Mouse (Mus musculus) forebrain, embryonic 12.5 days (tissue): ENCODE data around the gene Tmem238. TPM values are rescaled to one million over a fixed set of nuclear protein-coding genes. Genes with fewer than 3 reads are reported as not detected.
A peak's percentile ranks its signal among the peaks of the same experiment; 100 is the strongest.
"Not testable (repeated sequence)": the region's sequence is repeated elsewhere in the genome, so short reads cannot be mapped to it uniquely, and the experiment has no call there.

ENCODE experiments used
- ATAC-seq: fragments of 200-750 bp; cut with Nextera tagmentation; 2 replicates; pipeline ENCODE4 v1.8.0; 2017; ENCODE audit warnings: moderate TSS enrichment; ENCODE audit not compliant: low FRiP score
- H3K27ac ChIP-seq: fragments of 300-500 bp; sonication (generic); 2 replicates; pipeline ENCODE4 v1.5.1; 2016; ENCODE audit warnings: mild to moderate bottlenecking
- H3K27me3 ChIP-seq: fragments of 300-500 bp; sonication (generic); 2 replicates; pipeline ENCODE4 v1.6.1; 2016; ENCODE audit warnings: mild to moderate bottlenecking
- H3K36me3 ChIP-seq: fragments of 300-500 bp; sonication (generic); replicated peaks from 2 replicates; pipeline ENCODE4 v1.6.1; 2016; ENCODE audit warnings: mild to moderate bottlenecking
- H3K4me1 ChIP-seq: fragments of 300-500 bp; sonication (generic); 2 replicates; pipeline ENCODE4 v1.6.1; 2016
- H3K4me2 ChIP-seq: fragments of 300-500 bp; sonication (generic); 2 replicates; pipeline ENCODE4 v1.6.1; 2016; ENCODE audit warnings: mild to moderate bottlenecking, moderate library complexity
- H3K4me3 ChIP-seq: fragments of 300-500 bp; sonication (generic); replicated peaks from 2 replicates; pipeline ENCODE4 v1.5.1; 2016; ENCODE audit warnings: mild to moderate bottlenecking
- H3K9ac ChIP-seq: fragments of 300-500 bp; sonication (generic); 2 replicates; pipeline ENCODE4 v1.6.1; 2016; ENCODE audit warnings: mild to moderate bottlenecking
- H3K9me3 ChIP-seq: fragments of 300-500 bp; sonication (generic); 2 replicates; pipeline ENCODE4 v1.6.1; 2016
- WGBS: fragments of 180-500 bp; shearing (Covaris S2); methylation state at CpG from one replicate; pipeline ENCODE4 v1.1.7; 2016; 5-methylcytosine and 5-hydroxymethylcytosine counted together
- polyA plus RNA-seq: library from polyadenylated mRNA; unstranded; fragments of >200 nt; fragmentation: Nextera tagmentation; extraction: Ambion mirVana; gene quantifications from 2 replicates; pipeline ENCODE4 v1.2.1, GENCODE M21; 2016

Gene Tmem238
- polyA plus RNA-seq, result 2.7 and 3.6 TPM in 2 replicates

DNA sequence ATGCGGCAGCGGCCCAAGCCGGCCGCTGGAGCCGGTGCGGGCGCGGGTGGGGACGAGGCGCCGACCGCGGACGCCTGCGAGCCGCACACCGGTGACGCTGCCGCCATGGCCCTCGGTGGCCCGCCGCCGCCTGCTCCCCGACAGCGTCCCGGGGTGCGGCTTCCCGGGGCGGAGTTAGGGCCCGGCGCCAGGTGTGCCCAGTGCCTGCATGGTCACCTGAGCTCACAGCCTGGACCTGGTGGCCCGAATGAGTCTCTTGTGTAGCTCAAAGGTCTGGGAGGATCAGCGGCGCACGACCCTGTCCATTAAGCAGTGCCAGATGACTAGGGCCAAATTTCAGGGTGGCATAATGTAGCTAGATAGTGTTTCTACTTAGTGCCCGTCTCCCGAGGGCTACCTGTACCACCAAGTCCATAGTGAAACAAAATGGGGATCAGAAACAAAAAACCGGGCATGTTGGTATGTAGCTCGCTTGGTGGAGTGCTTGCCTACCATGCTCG, at the start of gene Tmem238:
Tmem238 (minus strand) TSS at position 221 of the 500 bp plus-strand sequence.
- peak within 1 kb of the TSS; percentile 58 for H3K4me3 ChIP-seq
- H3K27ac ChIP-seq, result 0 out of 2 replicates have a peak within 1 kb of the TSS, but pooled peaks have one; percentile 9
- H3K4me1 ChIP-seq, result peaks cover 24% of the 10 kb centered on the region
- H3K27me3 ChIP-seq, result peaks cover 38% of the 10 kb centered on the region
- 8% methylated on average over 40 of the region's 40 CpGs for WGBS
- H3K9ac ChIP-seq, result peak within 1 kb of the TSS; percentile 82
- H3K36me3 ChIP-seq, result peaks cover 10% of the 10 kb centered on the region
- no peak; the same call in 1 of the 2 replicates for ATAC-seq
- no peaks in the 10 kb centered on the region for H3K9me3 ChIP-seq
- peak within 1 kb of the TSS; percentile 88 for H3K4me2 ChIP-seq

- WGBS, result 43% methylated on average over 1 of the region's 1 CpGs
- Histone ChIP-seq H3K4me3 (no peak overlapping the region), H3K36me3 (no peaks in the 10 kb centered on the region), H3K9me3 (no peaks in the 10 kb centered on the region), H3K27me3 (peaks cover 61% of the 10 kb centered on the region), H3K9ac (no peak overlapping the region), H3K4me2 (no peak overlapping the region), H3K4me1 (peaks cover 22% of the 10 kb centered on the region), H3K27ac (no peak overlapping the region)
- ATAC-seq, result no peak
These were observed 48.2 kb upstream of the Tmem238 start for GRCm38 (mm10) chr7:4837639-4838038.

GRCm38 (mm10) chr7:4836351-4836792, 46.9 kb upstream of the Tmem238 start:
- H3K4me3 ChIP-seq, result peak overlapping the region; percentile 60
- peak overlapping the region; percentile 92 for H3K4me2 ChIP-seq
- no peaks in the 10 kb centered on the region for H3K36me3 ChIP-seq
- H3K27ac ChIP-seq, result peak overlapping the region; percentile 81
- ATAC-seq, result peak; percentile 92
- H3K4me1 ChIP-seq, result peaks cover 10% of the 10 kb centered on the region
- H3K9ac ChIP-seq, result peak overlapping the region; percentile 79
- no peaks in the 10 kb centered on the region for H3K9me3 ChIP-seq
- under 1% methylated on average over 51 of the region's 51 CpGs for WGBS
- H3K27me3 ChIP-seq, result peaks cover 54% of the 10 kb centered on the region

DNA sequence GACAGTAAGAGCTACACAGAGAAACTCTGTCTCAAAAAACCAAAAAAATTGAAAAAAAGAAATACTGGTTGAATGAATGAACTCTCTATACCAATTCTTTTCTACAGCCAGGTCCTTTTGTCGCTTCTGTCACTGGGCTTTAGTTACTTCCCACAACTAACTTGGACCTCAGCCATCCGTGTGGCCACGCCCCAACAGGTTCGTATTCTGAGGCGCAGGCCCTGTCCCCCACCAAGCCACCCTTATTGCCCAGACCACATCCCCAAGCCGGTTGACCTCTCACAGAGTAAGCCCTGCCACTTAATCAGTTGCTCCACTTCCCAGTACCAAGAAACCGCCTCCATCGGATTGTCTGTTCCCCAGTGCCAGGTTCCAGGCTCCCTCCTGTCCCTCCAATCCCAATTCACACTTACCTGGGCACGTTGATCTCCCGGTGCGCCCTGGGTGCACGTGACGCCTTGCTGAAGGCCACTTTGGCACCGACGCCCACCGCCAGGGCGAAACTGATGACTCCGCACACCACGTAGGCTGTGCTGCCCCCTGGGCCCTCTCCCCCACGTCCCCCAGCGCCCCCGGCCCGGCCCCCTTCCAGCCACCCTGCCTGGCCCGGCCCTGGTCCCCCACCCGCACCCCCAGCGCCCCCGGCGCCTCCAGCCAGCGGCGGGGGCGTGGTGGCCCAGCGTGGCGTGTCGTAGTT, 46.3 kb upstream of the Tmem238 start:
- Histone ChIP-seq H3K9ac (peak overlapping the region; percentile 79), H3K9me3 (no peaks in the 10 kb centered on the region), H3K4me3 (peak overlapping the region; percentile 60), H3K27me3 (peaks cover 60% of the 10 kb centered on the region), H3K27ac (peak overlapping the region; percentile 81), H3K4me1 (peaks cover 10% of the 10 kb centered on the region), H3K4me2 (peak overlapping the region; percentile 92), H3K36me3 (no peaks in the 10 kb centered on the region)
- WGBS, result 6% methylated on average over 34 of the region's 34 CpGs
- ATAC-seq, result peak; percentile 51

DNA sequence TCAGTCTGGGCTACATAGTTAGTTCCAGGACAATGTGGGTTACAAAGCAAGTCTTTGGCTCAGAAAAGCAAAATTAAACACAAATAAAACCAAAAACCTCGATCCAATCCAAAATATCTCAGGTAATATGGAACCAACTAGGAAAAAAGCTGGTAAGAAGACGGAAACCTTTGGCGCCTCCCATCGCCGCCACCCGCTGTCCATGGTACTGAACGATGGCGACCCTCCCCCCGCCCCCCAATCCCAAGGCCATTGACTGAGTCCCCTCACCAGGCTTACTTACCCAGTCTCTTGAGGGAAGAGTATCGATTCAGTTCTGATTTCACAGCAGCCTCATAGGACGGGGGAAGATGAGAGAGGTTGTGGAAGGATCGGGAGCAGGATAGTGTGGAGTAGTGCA, 41.0 kb upstream of the Tmem238 start:
- Histone ChIP-seq H3K9ac (no peak overlapping the region), H3K27me3 (peaks cover 54% of the 10 kb centered on the region), H3K4me2 (no peak overlapping the region), H3K9me3 (no peaks in the 10 kb centered on the region), H3K4me3 (no peak overlapping the region), H3K36me3 (peaks cover 6% of the 10 kb centered on the region; the same call in 1 of the 2 replicates), H3K4me1 (no peaks in the 10 kb centered on the region), H3K27ac (no peak overlapping the region)
- whole genome bisulfite sequencing, result 9% methylated on average over 12 of the region's 12 CpGs
- ATAC-seq, result no peak

GRCm38 (mm10) chr7:4825365-4825764, 35.9 kb upstream of the Tmem238 start:
- H3K9ac ChIP-seq, result no peak overlapping the region
- H3K36me3 ChIP-seq, result peaks cover 6% of the 10 kb centered on the region; the same call in 1 of the 2 replicates
- 64% methylated on average over 4 of the region's 4 CpGs for WGBS
- H3K27ac ChIP-seq, result no peak overlapping the region
- no peak overlapping the region for H3K4me3 ChIP-seq
- H3K27me3 ChIP-seq, result peaks cover 20% of the 10 kb centered on the region
- H3K9me3 ChIP-seq, result no peaks in the 10 kb centered on the region
- no peak for ATAC-seq
- H3K4me2 ChIP-seq, result no peak overlapping the region
- no peaks in the 10 kb centered on the region for H3K4me1 ChIP-seq

- Histone ChIP-seq H3K4me1 (no peaks in the 10 kb centered on the region), H3K27me3 (no peaks in the 10 kb centered on the region), H3K4me2 (no peak overlapping the region), H3K36me3 (no peaks in the 10 kb centered on the region), H3K4me3 (no peak overlapping the region), H3K9ac (no peak overlapping the region), H3K27ac (no peak overlapping the region), H3K9me3 (no peaks in the 10 kb centered on the region)
- ATAC-seq, result no peak
- WGBS, result 76% methylated on average over 6 of the region's 6 CpGs
These were observed 32.9 kb upstream of the Tmem238 start for GRCm38 (mm10) chr7:4822162-4822907.

DNA sequence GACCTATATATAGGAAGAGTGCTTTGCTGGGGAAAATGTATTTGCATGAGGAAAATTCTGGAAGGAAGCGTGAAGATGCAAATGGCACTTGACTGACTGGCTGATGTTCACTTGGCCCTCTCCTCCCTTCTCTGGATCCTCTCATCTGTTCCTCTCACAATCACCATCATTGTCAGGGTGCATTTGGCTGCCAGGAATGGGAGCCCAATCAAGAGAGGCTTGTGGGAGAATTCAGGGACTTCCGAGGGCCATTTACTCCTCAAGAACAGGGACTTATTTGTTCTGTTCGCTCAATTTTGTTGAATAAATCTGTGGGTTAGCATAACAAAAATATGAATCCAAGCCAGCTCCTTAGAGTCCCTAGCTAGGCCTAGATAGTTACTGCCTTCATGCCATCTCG, 32.2 kb upstream of the Tmem238 start:
- 85% methylated on average over 4 of the region's 4 CpGs for WGBS
- H3K9me3 ChIP-seq, result no peaks in the 10 kb centered on the region

GRCm38 (mm10) chr7:4820925-4821324, 31.5 kb upstream of the Tmem238 start:
- not testable (repeated sequence) for H3K4me1 ChIP-seq, H3K36me3 ChIP-seq, H3K9ac ChIP-seq, H3K4me2 ChIP-seq, H3K27me3 ChIP-seq, H3K9me3 ChIP-seq, H3K27ac ChIP-seq, H3K4me3 ChIP-seq, ATAC-seq
- WGBS, result 91% methylated on average over 7 of the region's 7 CpGs

More for the DNA sequence above, 32.2 kb upstream of the Tmem238 start:
- Histone ChIP-seq H3K27me3 (no peaks in the 10 kb centered on the region), H3K4me1 (no peaks in the 10 kb centered on the region), H3K27ac (no peak overlapping the region), H3K4me3 (no peak overlapping the region), H3K9ac (no peak overlapping the region), H3K4me2 (no peak overlapping the region), H3K36me3 (no peaks in the 10 kb centered on the region)
- ATAC-seq, result no peak

DNA sequence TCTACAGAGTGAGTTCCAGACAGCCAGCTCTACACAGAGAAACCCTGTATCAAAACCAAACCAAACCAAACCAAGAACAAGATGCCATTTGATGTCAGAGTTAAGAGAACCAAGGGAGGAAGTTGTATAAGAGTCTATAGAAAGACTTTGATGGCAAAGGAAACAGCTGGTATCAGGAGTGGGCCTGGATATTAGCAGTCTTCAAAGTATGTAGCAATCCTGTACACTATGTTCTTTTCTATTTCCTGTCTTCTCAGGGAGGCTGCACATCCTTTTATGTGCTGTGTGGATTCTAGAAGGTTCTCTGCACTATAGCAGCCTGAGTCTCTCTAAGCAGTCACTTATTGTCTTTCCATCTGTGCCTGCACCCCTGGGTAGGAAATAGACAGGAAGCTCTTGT, 27.1 kb upstream of the Tmem238 start:
- no peak for ATAC-seq
- Histone ChIP-seq H3K27me3 (no peaks in the 10 kb centered on the region), H3K9me3 (no peaks in the 10 kb centered on the region), H3K4me2 (no peak overlapping the region), H3K4me3 (no peak overlapping the region), H3K27ac (no peak overlapping the region), H3K36me3 (no peaks in the 10 kb centered on the region), H3K9ac (no peak overlapping the region), H3K4me1 (peaks cover 8% of the 10 kb centered on the region)

- H3K27ac ChIP-seq, result peak overlapping the region; percentile 95
- peak overlapping the region; percentile 80 for H3K4me2 ChIP-seq
- H3K36me3 ChIP-seq, result peaks cover 28% of the 10 kb centered on the region
- peaks cover 35% of the 10 kb centered on the region for H3K4me1 ChIP-seq
- H3K9ac ChIP-seq, result peak overlapping the region; percentile 38
- no peaks in the 10 kb centered on the region for H3K9me3 ChIP-seq
- 23% methylated on average over 8 of the region's 8 CpGs for WGBS
- H3K4me3 ChIP-seq, result peak overlapping the region; percentile 82
- H3K27me3 ChIP-seq, result no peaks in the 10 kb centered on the region
- ATAC-seq, result no peak
These were observed 23.8 kb upstream of the Tmem238 start for GRCm38 (mm10) chr7:4813105-4813791.
